17 mouse cellular contexts compared by ENCODE assay signal in the genomic region with DNA sequence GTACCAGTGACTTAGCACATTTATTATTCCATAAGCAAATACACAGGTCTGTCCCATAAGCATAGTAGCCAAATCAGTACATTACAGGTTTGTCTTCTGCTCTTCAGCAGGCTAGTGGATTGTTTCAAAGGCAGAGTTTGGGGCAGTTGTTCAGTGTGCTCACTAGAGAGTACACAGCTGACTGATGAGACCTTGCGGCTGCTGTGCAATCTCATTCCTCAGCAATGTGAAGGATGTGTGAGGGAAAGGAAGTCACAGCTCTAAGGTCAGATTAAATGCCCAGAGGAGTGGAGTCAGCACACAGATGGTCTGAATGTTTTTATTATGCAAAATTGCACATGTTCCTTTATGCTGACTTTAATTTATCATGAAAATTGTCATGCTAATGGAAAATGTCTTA. TPM values are rescaled to one million over a fixed set of nuclear protein-coding genes. Genes with fewer than 3 reads are reported as not detected.
"Had no signal": no experiment of that assay in that cellular context is flagged by ENCODE, and none has a peak within 500 bp of the region (broad histone marks: within the 10 kb centered on the region; RNA-seq: fewer than 3 reads in every experiment).

No protein-coding gene starts in this region.

- H3K27me3 ChIP-seq: liver, embryonic 13.5 days had no signal

- DNase-seq: kidney, adult 18-20 months; layer of hippocampus, postnatal 36 days; liver, embryonic 13.5 days; lung, embryonic 14.5 days; midbrain, embryonic 14.5 days; thymus, adult 18-20 months; thymus, postnatal 36 days had no signal

- H3K4me3 ChIP-seq: left cerebral cortex, adult 2 months; liver, embryonic 13.5 days had no signal

- H3K27ac ChIP-seq: kidney, postnatal 0 days; left cerebral cortex, adult 2 months; liver, embryonic 13.5 days had no signal

- H3K4me2 ChIP-seq: liver, embryonic 13.5 days; lung, embryonic 14.5 days; midbrain, embryonic 11.5 days had no signal

- H3K9me3 ChIP-seq: liver, embryonic 13.5 days had no signal

- H3K9ac ChIP-seq: liver, embryonic 13.5 days; lung, embryonic 14.5 days had no signal

RNA-seq across cellular contexts. Expression of a gene that starts 9.4 kb away (rescaled TPM):
- total RNA-seq: liver, adult 2 months; megakaryocyte progenitor cell, adult 5-6 weeks; megakaryocyte-erythroid progenitor cell, adult 5-6 weeks had no signal
- polyA plus RNA-seq: limb, embryonic 11.5 days; liver, adult 2 months; neural tube, embryonic 11.5 days; small intestine, adult 2 months; spleen, adult 2 months had no signal
